Mouse (Mus musculus): Measurements from ENCODE around the gene Grsf1.

Gene Grsf1

DNA sequence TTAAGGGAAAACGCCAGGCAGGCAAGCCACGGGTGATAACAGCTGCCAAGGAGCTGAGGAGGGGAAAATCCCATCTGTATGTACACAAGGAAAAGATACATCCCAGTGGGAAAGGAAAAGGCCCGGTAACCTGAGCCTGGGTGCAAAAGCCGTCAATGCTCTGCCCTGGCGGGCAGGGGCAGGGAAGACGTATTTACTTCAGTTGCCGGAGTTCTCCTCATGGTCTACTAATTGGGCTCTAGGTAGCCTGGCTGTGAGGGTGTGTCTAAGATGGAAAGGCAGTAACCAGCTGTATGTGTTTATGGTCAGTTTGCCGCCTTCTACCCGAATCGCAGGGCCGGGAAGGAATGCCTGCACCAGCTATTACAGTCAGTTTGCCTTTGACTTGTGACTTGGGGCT lies 46.8 kb downstream of the Grsf1 start:
- no peak for DNase-seq

DNA sequence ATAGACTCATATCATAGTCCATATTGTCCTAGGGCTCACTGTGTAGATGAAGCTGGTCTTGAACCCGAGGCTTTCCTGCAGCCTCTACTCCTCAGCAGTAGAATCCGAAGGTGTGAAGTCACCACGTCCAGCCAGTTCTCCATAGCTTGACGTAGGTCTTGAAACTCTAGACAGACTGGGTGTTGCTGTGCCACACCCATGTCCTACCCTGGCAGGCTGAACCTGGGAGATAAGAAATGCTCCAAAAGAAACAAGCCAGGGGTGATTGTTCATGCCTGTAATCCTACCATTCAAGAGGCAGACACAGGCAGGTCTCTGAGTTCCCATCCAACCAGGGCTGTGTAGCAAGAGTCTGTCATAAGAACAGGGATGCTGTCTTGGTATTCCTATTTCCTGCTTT lies 48.4 kb downstream of the Grsf1 start:
- no peak for DNase-seq

DNA sequence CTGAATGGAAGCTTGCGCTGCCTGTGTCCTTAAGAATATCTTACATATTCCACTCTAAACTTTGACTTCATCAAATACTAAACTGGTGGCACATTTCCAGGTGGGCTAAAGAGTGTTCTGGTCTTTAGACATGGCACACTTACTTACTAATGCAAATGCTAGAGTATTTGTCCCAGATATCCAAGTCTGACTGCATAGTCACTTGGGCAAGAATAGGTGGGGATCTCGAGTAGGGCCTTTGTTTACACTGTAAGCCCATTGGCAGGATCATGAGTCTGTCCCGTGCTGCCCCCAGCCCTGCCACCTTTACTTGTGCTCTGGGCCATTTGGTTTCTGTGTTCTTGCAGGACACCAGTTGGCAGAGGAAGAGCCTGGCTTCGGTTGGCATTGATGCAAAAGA lies 59.0 kb downstream of the Grsf1 start:
- DNase-seq: no peak

DNA sequence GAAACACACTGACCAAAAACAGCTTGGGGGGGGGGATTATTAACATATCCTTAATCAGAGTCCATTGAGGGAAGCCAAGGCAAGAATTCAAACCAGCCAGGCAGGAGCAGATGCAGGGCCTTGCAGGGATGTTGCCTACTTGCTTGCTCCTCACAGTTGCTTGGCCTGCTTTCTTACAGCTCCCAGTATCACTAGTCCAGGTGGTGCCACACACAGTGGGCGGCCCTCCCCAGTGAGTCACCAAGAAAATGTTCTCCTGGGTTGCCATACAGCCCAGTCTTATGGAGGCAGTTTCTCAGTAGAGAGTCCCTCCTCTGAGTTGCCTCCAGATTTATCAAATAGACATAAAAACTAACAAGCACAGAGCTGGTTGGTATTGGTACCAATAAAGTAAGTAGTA lies 61.8 kb downstream of the Grsf1 start:
- DNase-seq: no peak
